Mouse (Mus musculus): Measurements from ENCODE around the gene 1520401A03Rik.

- no peak for TF ChIP-seq MAX (IDR thresholded peaks at IDR 0.05; ENCODE audit: low read depth)
- TF ChIP-seq POLR2A (IDR thresholded peaks at IDR 0.05; ENCODE audit: insufficient read length, low read depth): peak; percentile 43
- no peak for TF ChIP-seq TCF3 (IDR thresholded peaks at IDR 0.05; ENCODE audit: insufficient read length, low read depth)
- no peak for TF ChIP-seq MYOD1 (IDR thresholded peaks at IDR 0.05; ENCODE audit: control insufficient read depth in 1 of 3, insufficient read length in 2 of 3, low read depth in 2 of 3)
- no peak for TF ChIP-seq E2F4 (IDR thresholded peaks at IDR 0.05; ENCODE audit: insufficient read depth)
- no peak for TF ChIP-seq CEBPB (IDR thresholded peaks at IDR 0.05; ENCODE audit: insufficient read depth, poor library complexity, severe bottlenecking)
These were observed 23.2 kb downstream of the 1520401A03Rik start for GRCm38 (mm10) chr17:23699131-23700077.
